Mouse (Mus musculus) small intestine, adult 2 months (tissue): ENCODE measurements around the gene Mblac2. TPM values are rescaled to one million over a fixed set of nuclear protein-coding genes. Genes with fewer than 3 reads are reported as not detected.

Experiments
- H3K27ac ChIP-seq: fragments of 200-500 bp; 2 replicates; pipeline ENCODE4 v1.5.1; 2012; ENCODE audit warnings: low read depth, low read length, control low read depth, inconsistent platforms; ENCODE audit not compliant: insufficient read depth
- H3K27me3 ChIP-seq: fragments of 200-500 bp; 2 replicates; pipeline ENCODE4 v1.6.1; 2012; ENCODE audit warnings: mild to moderate bottlenecking, moderate library complexity, low read length, inconsistent platforms; ENCODE audit not compliant: control insufficient read depth, insufficient read depth
- H3K36me3 ChIP-seq: fragments of 200-500 bp; 2 replicates; pipeline ENCODE4 v1.6.1; 2012; ENCODE audit warnings: mild to moderate bottlenecking, low read length, control low read depth, inconsistent platforms; ENCODE audit not compliant: control insufficient read depth, insufficient read depth
- H3K4me1 ChIP-seq: fragments of 200-500 bp; 2 replicates; pipeline ENCODE4 v1.6.1; 2012; ENCODE audit warnings: low read length, inconsistent platforms, mixed read lengths; ENCODE audit not compliant: control insufficient read depth, insufficient read depth, insufficient read length
- H3K4me3 ChIP-seq: fragments of 200-500 bp; 2 replicates; pipeline ENCODE4 v1.5.1; 2012; ENCODE audit warnings: low read depth, mild to moderate bottlenecking, control low read depth, inconsistent platforms, low read length, moderate library complexity
- CTCF ChIP-seq: fragments of 200-500 bp; IDR thresholded peaks from 2 replicates; pipeline ENCODE4 v1.5.1; 2012; ENCODE audit warnings: low read depth, mild to moderate bottlenecking, control low read depth, inconsistent platforms, low read length, moderate library complexity, mixed read lengths; ENCODE audit not compliant: insufficient replicate concordance, insufficient read length; ENCODE audit errors: extremely low read depth
- POLR2A ChIP-seq: fragments of 200-500 bp; IDR thresholded peaks from 2 replicates; pipeline ENCODE4 v1.6.1; 2012; ENCODE audit warnings: low read depth, mild to moderate bottlenecking, control low read depth, inconsistent platforms, low read length, moderate library complexity
- WGBS: fragments of 180-500 bp; shearing (Covaris S2); methylation state at CpG from one replicate; pipeline ENCODE4 v1.1.7; 2018; 5-methylcytosine and 5-hydroxymethylcytosine counted together
- polyA plus RNA-seq: library from polyadenylated mRNA; depleted of rRNA; stranded (reverse); fragments of >200 nt; gene quantifications from 2 replicates; pipeline ENCODE4 v1.2.3, GENCODE M21; 2012; rRNA removed

Gene Mblac2
- 0.81 and 1.0 TPM in 2 replicates for polyA plus RNA-seq

DNA sequence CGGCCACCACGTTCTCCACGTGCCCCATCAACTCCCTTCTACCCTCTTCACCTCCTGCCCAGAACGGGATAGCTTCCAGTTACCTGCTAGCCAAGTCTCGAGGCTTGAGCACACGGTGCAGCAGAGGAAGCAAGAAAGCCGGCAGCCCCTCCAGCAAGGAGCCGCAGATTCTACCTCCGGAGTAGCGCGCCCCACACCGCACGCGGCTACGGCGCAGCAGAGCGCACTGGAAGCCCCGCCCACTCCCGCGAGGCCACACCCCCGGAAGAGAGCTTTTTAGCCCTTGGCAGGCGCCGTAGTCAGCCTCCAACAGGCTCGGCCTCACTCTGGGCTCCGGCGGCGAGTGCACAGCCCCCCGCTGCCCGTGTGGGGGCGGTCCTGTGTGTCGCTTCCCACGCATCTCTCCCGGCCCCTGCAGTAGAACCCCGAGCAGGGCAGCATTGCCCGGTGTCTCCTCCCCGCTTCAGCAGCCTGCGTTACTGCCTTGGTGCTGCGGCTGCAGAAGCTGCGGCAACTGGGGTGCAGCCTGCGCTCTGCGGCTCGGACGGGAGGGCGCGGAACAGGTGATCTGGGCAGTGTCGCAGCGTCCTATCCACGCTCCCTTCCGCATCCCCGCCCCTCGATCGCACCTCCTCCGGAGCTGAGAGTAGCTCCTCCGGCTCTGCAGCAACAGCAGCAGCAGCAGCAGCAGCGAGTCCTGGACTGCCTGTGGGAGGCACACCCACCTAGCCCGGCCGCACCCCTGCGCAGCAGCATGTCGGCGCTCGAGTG lies at the start of gene Mblac2, which contains the start of gene Polr3g:
Mblac2 (plus strand) TSS at position 567 of the 771 bp plus-strand sequence.
Polr3g (minus strand) TSS at position 239 of the 771 bp plus-strand sequence.
- H3K27ac ChIP-seq, result peak within 1 kb of the TSS; percentile 71
- TF ChIP-seq CTCF, result no peak
- peak; percentile 22; the same call in 1 of the 2 replicates for TF ChIP-seq POLR2A
- no peaks in the 10 kb centered on the region for H3K36me3 ChIP-seq
- H3K4me3 ChIP-seq, result peak within 1 kb of the TSS; percentile 73
- under 1% methylated on average over 61 of the region's 61 CpGs for WGBS
- no peaks in the 10 kb centered on the region for H3K27me3 ChIP-seq
- peaks cover 5% of the 10 kb centered on the region; the same call in 1 of the 2 replicates for H3K4me1 ChIP-seq

DNA sequence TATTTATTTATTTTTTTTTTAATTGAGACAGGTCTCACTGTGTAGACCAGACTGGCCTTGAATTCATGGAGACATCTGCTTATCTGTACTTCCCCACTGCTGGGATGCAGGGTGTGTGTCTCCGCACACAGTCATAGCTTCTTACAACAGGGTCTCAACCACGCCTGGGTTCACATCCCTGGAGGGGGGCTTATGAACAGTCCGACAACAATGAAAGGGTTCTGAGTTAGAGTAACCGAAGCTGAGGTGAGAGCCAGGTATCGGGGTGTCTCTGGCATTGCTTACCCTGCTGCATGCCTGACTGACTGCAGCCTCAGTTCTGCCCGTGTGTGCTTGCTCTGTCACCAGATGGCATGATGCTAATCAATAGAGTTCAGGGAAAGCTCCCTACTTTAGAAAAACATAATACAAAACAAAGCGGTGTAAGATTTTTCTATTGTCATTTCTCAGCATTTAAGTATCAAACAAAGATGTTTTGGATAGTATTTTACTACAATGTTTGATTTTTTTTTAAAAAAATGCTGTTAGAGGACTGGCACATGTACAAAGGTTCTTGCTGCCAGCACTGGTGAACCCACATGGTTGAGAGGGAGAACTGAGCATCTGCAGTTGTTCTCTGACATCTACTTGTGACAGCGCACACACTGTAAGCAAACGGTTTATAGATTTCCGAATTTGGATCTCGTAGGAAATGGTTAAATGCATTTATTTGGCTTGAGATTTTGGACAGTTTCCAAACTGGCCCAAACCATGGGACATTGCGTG lies 47.4 kb upstream of the Mblac2 start:
- TF ChIP-seq POLR2A, result no peak
- no peak for TF ChIP-seq CTCF
- 80% methylated on average over 12 of the region's 12 CpGs for WGBS
- Histone ChIP-seq H3K4me1 (peaks cover 5% of the 10 kb centered on the region; the same call in 1 of the 2 replicates), H3K4me3 (no peak overlapping the region), H3K36me3 (peaks cover 28% of the 10 kb centered on the region), H3K27me3 (no peaks in the 10 kb centered on the region), H3K27ac (no peak overlapping the region)

DNA sequence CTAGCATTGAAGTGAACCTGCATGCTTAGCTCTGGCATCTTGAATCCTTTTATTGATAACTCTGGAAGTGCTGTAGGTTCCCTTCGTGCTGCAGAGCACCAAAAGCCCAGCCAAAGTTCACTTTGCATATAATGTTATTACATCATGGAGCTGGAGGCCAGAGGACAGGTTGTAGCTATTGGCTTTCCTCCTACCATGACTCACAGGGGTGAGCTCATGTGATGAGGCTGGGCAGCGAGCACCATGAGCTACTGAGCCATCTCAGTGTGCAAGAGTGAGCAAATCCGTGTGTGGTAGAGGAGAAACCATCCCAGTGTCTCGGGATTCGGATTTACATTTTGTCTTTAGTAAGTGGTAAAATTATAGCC lies 46.8 kb upstream of the Mblac2 start:
- H3K4me1 ChIP-seq, result peaks cover 5% of the 10 kb centered on the region; the same call in 1 of the 2 replicates
- TF ChIP-seq CTCF, result no peak
- no peak for TF ChIP-seq POLR2A
- no peaks in the 10 kb centered on the region for H3K27me3 ChIP-seq
- H3K4me3 ChIP-seq, result no peak overlapping the region
- peaks cover 31% of the 10 kb centered on the region for H3K36me3 ChIP-seq
- WGBS, result 63% methylated on average over 5 of the region's 5 CpGs
- H3K27ac ChIP-seq, result no peak overlapping the region

DNA sequence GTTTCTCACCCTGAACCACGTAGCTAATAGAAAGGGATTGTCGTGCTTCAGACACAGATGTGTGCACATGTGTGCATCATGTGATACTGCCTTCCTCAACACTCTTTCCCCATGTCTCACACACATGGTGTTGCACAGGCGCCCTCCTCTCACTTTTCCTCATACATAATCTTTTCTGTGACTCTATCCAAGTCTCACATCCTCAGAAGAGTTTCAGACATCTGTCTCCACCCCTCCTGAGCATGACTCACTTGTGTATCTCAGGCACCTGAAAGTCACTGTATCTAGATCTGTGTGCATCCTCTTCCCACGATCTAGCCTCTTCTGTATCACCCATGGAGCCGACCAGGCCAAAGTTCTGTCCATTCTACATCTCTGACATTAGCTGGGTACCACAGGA lies 43.4 kb upstream of the Mblac2 start:
- H3K4me1 ChIP-seq, result peaks cover 3% of the 10 kb centered on the region; the same call in 1 of the 2 replicates
- peaks cover 42% of the 10 kb centered on the region for H3K36me3 ChIP-seq
- H3K27ac ChIP-seq, result no peak overlapping the region
- no peak overlapping the region for H3K4me3 ChIP-seq
- TF ChIP-seq POLR2A (no peak), CTCF (no peak)
- no peaks in the 10 kb centered on the region for H3K27me3 ChIP-seq
- WGBS, result 84% methylated on average over 5 of the region's 5 CpGs

DNA sequence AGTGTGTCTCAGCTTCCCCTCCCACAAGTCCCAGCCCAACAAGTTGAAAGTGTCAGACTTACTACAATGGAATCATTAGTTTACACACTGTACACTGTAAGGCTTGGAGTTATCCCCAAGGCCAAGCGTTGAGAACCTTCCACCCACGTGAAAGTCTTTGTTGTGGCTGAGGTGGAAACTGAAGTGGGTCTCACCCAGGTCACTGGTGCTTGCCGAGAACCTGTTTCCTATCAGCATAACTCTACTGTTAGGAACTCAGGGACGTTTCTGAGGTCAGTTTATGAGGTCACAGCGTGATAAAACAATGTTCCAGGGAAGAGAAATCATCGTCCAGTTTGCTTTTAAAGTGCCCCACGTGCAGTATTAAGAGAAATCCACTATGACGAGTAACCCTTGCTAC lies 35.8 kb upstream of the Mblac2 start:
- Histone ChIP-seq H3K4me3 (no peak overlapping the region), H3K27ac (no peak overlapping the region), H3K36me3 (peaks cover 27% of the 10 kb centered on the region), H3K27me3 (no peaks in the 10 kb centered on the region), H3K4me1 (no peaks in the 10 kb centered on the region)
- WGBS, result 76% methylated on average over 8 of the region's 8 CpGs
- TF ChIP-seq CTCF (no peak), POLR2A (no peak)

DNA sequence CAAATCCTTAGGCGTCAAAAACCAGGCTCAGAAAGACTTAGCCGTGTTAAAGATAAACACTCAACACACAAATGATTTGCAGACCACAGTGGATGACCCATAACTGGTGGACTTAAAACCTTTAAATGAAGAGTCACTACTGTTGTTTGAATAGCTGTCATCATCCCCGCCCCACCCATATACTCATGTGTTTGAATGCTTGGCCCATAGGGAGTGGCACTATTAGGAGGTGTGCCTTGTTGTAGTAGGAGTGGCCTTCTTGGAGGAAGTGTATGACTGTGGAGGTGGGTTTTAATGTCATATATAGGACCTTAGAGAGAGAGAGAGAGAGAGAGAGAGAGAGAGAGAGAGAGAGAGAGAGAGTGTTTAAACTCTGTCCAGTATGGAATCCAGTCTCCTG lies 28.0 kb upstream of the Mblac2 start:
- H3K27ac ChIP-seq, result no peak overlapping the region
- no peak for TF ChIP-seq CTCF
- no peak for TF ChIP-seq POLR2A
- 79% methylated on average over 3 of the region's 3 CpGs for WGBS

DNA sequence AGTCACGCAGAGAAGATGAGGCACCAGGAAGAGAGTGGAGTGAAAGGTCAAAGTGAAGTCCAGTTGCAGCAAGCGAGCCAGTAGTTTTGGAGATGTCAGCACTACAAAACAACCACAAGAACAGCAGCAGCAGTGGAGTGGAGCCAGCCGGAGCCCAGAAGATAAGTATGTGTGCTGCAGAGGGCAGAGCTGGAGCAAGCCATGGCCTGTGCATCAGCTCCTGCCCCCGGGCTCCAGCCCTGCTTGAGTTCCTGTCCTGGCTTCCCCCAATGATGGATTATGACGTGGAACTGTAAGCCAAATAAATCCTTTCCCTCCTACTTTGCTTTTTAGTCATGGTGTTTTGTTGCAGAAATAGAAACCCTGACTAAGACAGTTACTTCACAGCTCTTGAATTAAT lies 26.9 kb upstream of the Mblac2 start:
- peaks cover 8% of the 10 kb centered on the region for H3K36me3 ChIP-seq
- no peaks in the 10 kb centered on the region for H3K4me1 ChIP-seq
- WGBS, result 88% methylated on average over 5 of the region's 5 CpGs
- no peak overlapping the region for H3K4me3 ChIP-seq
- no peak for TF ChIP-seq POLR2A
- no peak for TF ChIP-seq CTCF
- H3K27me3 ChIP-seq, result no peaks in the 10 kb centered on the region
- no peak overlapping the region for H3K27ac ChIP-seq

More for the DNA sequence above, 28.0 kb upstream of the Mblac2 start:
- Histone ChIP-seq H3K27me3 (no peaks in the 10 kb centered on the region), H3K4me3 (no peak overlapping the region), H3K4me1 (no peaks in the 10 kb centered on the region), H3K36me3 (peaks cover 5% of the 10 kb centered on the region)
